Mouse (Mus musculus): ENCODE data around the gene Cabcoco1.

The Cabcoco1 gene

GRCm38 (mm10) chr10:68541139-68541942, at the start of gene Cabcoco1:
TSS of gene Cabcoco1 (minus strand) at chr10:68541896.
- DNase-seq (ENCODE audit: low read depth, low spot score) = no peak

GRCm38 (mm10) chr10:68589530-68590252, 48.0 kb upstream of the Cabcoco1 start:
- DNase-seq (ENCODE audit: low read depth, low spot score) = no peak

- DNase-seq (ENCODE audit: low read depth, low spot score) = no peak
Measured at GRCm38 (mm10) chr10:68587416-68588040, 45.8 kb upstream of the Cabcoco1 start.

- DNase-seq (ENCODE audit: low read depth, low spot score) = no peak
Measured at GRCm38 (mm10) chr10:68577321-68577720, 35.6 kb upstream of the Cabcoco1 start.

- peak; percentile 36 for DNase-seq (ENCODE audit: low read depth, low spot score)
Measured at GRCm38 (mm10) chr10:68568172-68568571, 26.5 kb upstream of the Cabcoco1 start.

- peak; percentile 68 for DNase-seq (ENCODE audit: low read depth, low spot score)
Measured at GRCm38 (mm10) chr10:68562344-68562743, 20.6 kb upstream of the Cabcoco1 start.

- DNase-seq (ENCODE audit: low read depth, low spot score) = no peak
Measured at GRCm38 (mm10) chr10:68558828-68559219, 17.1 kb upstream of the Cabcoco1 start.

- DNase-seq (ENCODE audit: low read depth, low spot score) = peak; percentile 85
Measured at GRCm38 (mm10) chr10:68558105-68558827, 16.6 kb upstream of the Cabcoco1 start.

GRCm38 (mm10) chr10:68553677-68554076, 12.0 kb upstream of the Cabcoco1 start:
- no peak for DNase-seq (ENCODE audit: low read depth, low spot score)

- DNase-seq (ENCODE audit: low read depth, low spot score) = no peak
Measured at GRCm38 (mm10) chr10:68552556-68552955, 10.9 kb upstream of the Cabcoco1 start.

GRCm38 (mm10) chr10:68551316-68551715, 9.6 kb upstream of the Cabcoco1 start:
- no peak for DNase-seq (ENCODE audit: low read depth, low spot score)

- no peak for DNase-seq (ENCODE audit: low read depth, low spot score)
Measured at GRCm38 (mm10) chr10:68550668-68551267, 9.1 kb upstream of the Cabcoco1 start.

- DNase-seq (ENCODE audit: low read depth, low spot score) = no peak
Measured at GRCm38 (mm10) chr10:68543107-68543506, 1.4 kb upstream of the Cabcoco1 start.

GRCm38 (mm10) chr10:68541943-68542420, 286 bp upstream of the Cabcoco1 start:
- DNase-seq (ENCODE audit: low read depth, low spot score) = no peak

- DNase-seq (ENCODE audit: low read depth, low spot score) = no peak
Measured at GRCm38 (mm10) chr10:68540612-68541011, 1.1 kb downstream of the Cabcoco1 start.

- DNase-seq (ENCODE audit: low read depth, low spot score) = no peak
Measured at GRCm38 (mm10) chr10:68537261-68537950, 4.3 kb downstream of the Cabcoco1 start.

GRCm38 (mm10) chr10:68529364-68530049, 12.2 kb downstream of the Cabcoco1 start:
- DNase-seq (ENCODE audit: low read depth, low spot score) = no peak

GRCm38 (mm10) chr10:68528958-68529357, 12.7 kb downstream of the Cabcoco1 start:
- no peak for DNase-seq (ENCODE audit: low read depth, low spot score)

GRCm38 (mm10) chr10:68522106-68522505, 19.6 kb downstream of the Cabcoco1 start:
- DNase-seq (ENCODE audit: low read depth, low spot score) = no peak

GRCm38 (mm10) chr10:68512433-68513019, 29.2 kb downstream of the Cabcoco1 start:
- DNase-seq (ENCODE audit: low read depth, low spot score) = no peak
